Mouse (Mus musculus): ENCODE results near the gene Stk11. TPM values are rescaled to one million over a fixed set of nuclear protein-coding genes. Genes with fewer than 3 reads are reported as not detected.

Gene Stk11
- polyA plus RNA-seq, 1 experiment from 2014 or later: 27.0 TPM

GRCm38 (mm10) chr10:80169651-80170050 is 54.0 kb downstream of the Stk11 start:
- ATAC-seq (replicated peaks; ENCODE audit: low FRiP score, low TSS enrichment, low read depth) (no peak), DNase-seq (ENCODE audit: low spot score) (no peak)
- Histone ChIP-seq H3K36me3 (ENCODE audit: control insufficient read depth, insufficient read depth, low read length) (peaks cover 27% of the 10 kb centered on the region), H3K4me3 (ENCODE audit: low read depth, low read length) (no peak overlapping the region), H3K27me3 (replicated peaks; ENCODE audit: control insufficient read depth, insufficient read depth, low read length) (no peaks in the 10 kb centered on the region), H3K9ac (ENCODE audit: low read length) (no peak overlapping the region), H3K4me1 (replicated peaks; ENCODE audit: control insufficient read depth, insufficient read depth, low read length) (peaks cover 39% of the 10 kb centered on the region), H3K27ac (ENCODE audit: low read depth) (no peak overlapping the region), H3K9me3 (ENCODE audit: control insufficient read depth, low read length) (no peaks in the 10 kb centered on the region), H3K4me2 (ENCODE audit: low read length) (no peak overlapping the region)
- 88% methylated on average over 7 of the region's 7 CpGs for WGBS

GRCm38 (mm10) chr10:80170052-80170451 is 54.4 kb downstream of the Stk11 start:
- H3K4me2 ChIP-seq (ENCODE audit: low read length): no peak overlapping the region
- 94% methylated on average over 16 of the region's 16 CpGs for WGBS
- H3K9ac ChIP-seq (ENCODE audit: low read length): no peak overlapping the region
- H3K27ac ChIP-seq (ENCODE audit: low read depth): no peak overlapping the region
- no peaks in the 10 kb centered on the region for H3K27me3 ChIP-seq (replicated peaks; ENCODE audit: control insufficient read depth, insufficient read depth, low read length)
- peaks cover 37% of the 10 kb centered on the region for H3K4me1 ChIP-seq (replicated peaks; ENCODE audit: control insufficient read depth, insufficient read depth, low read length)
- H3K4me3 ChIP-seq (ENCODE audit: low read depth, low read length): no peak overlapping the region
- no peaks in the 10 kb centered on the region for H3K9me3 ChIP-seq (ENCODE audit: control insufficient read depth, low read length)
- H3K36me3 ChIP-seq (ENCODE audit: control insufficient read depth, insufficient read depth, low read length): peaks cover 27% of the 10 kb centered on the region
- ATAC-seq (replicated peaks; ENCODE audit: low FRiP score, low TSS enrichment, low read depth): no peak
- no peak for DNase-seq (ENCODE audit: low spot score)

GRCm38 (mm10) chr10:80170601-80171021 is 55.0 kb downstream of the Stk11 start:
- H3K36me3 ChIP-seq (ENCODE audit: control insufficient read depth, insufficient read depth, low read length): peaks cover 27% of the 10 kb centered on the region
- H3K27ac ChIP-seq (ENCODE audit: low read depth): no peak overlapping the region
- no peak overlapping the region for H3K9ac ChIP-seq (ENCODE audit: low read length)
- H3K4me2 ChIP-seq (ENCODE audit: low read length): no peak overlapping the region
- WGBS: 92% methylated on average over 19 of the region's 19 CpGs
- no peaks in the 10 kb centered on the region for H3K27me3 ChIP-seq (replicated peaks; ENCODE audit: control insufficient read depth, insufficient read depth, low read length)
- no peak overlapping the region for H3K4me3 ChIP-seq (ENCODE audit: low read depth, low read length)
- no peak for DNase-seq (ENCODE audit: low spot score)
- H3K4me1 ChIP-seq (replicated peaks; ENCODE audit: control insufficient read depth, insufficient read depth, low read length): peaks cover 32% of the 10 kb centered on the region
- no peaks in the 10 kb centered on the region for H3K9me3 ChIP-seq (ENCODE audit: control insufficient read depth, low read length)
- ATAC-seq (replicated peaks; ENCODE audit: low FRiP score, low TSS enrichment, low read depth): no peak

- WGBS: 85% methylated on average over 15 of the region's 15 CpGs
- no peak overlapping the region for H3K4me2 ChIP-seq (ENCODE audit: low read length)
- no peak for ATAC-seq (replicated peaks; ENCODE audit: low FRiP score, low TSS enrichment, low read depth)
- no peak overlapping the region for H3K4me3 ChIP-seq (ENCODE audit: low read depth, low read length)
- H3K36me3 ChIP-seq (ENCODE audit: control insufficient read depth, insufficient read depth, low read length): peaks cover 27% of the 10 kb centered on the region
- H3K4me1 ChIP-seq (replicated peaks; ENCODE audit: control insufficient read depth, insufficient read depth, low read length): peaks cover 26% of the 10 kb centered on the region
- no peak overlapping the region for H3K9ac ChIP-seq (ENCODE audit: low read length)
- no peak overlapping the region for H3K27ac ChIP-seq (ENCODE audit: low read depth)
- DNase-seq (ENCODE audit: low spot score): no peak
- H3K27me3 ChIP-seq (replicated peaks; ENCODE audit: control insufficient read depth, insufficient read depth, low read length): no peaks in the 10 kb centered on the region
- no peaks in the 10 kb centered on the region for H3K9me3 ChIP-seq (ENCODE audit: control insufficient read depth, low read length)
Measured at GRCm38 (mm10) chr10:80171252-80171651, 55.6 kb downstream of the Stk11 start.

GRCm38 (mm10) chr10:80171760-80172526 is 56.3 kb downstream of the Stk11 start:
- Histone ChIP-seq H3K36me3 (ENCODE audit: control insufficient read depth, insufficient read depth, low read length) (peaks cover 27% of the 10 kb centered on the region), H3K27ac (ENCODE audit: low read depth) (peak overlapping the region; percentile 90), H3K4me2 (ENCODE audit: low read length) (peak overlapping the region; percentile 65), H3K4me3 (ENCODE audit: low read depth, low read length) (peak overlapping the region; percentile 57; the same call in 1 of the 2 replicates), H3K27me3 (replicated peaks; ENCODE audit: control insufficient read depth, insufficient read depth, low read length) (no peaks in the 10 kb centered on the region), H3K4me1 (replicated peaks; ENCODE audit: control insufficient read depth, insufficient read depth, low read length) (peaks cover 21% of the 10 kb centered on the region), H3K9me3 (ENCODE audit: control insufficient read depth, low read length) (no peaks in the 10 kb centered on the region), H3K9ac (ENCODE audit: low read length) (0 out of 2 replicates have a peak overlapping the region, but pooled peaks have one; percentile 13)
- no peak for DNase-seq (ENCODE audit: low spot score)
- WGBS: 86% methylated on average over 45 of the region's 45 CpGs
- ATAC-seq (replicated peaks; ENCODE audit: low FRiP score, low TSS enrichment, low read depth): no peak

GRCm38 (mm10) chr10:80172527-80173292 is 57.1 kb downstream of the Stk11 start, which contains the start of gene 1600002K03Rik:
Gene 1600002K03Rik, plus strand, starts transcription at chr10:80172944.
- peak; percentile 97 for DNase-seq (ENCODE audit: low spot score)
- Histone ChIP-seq H3K4me3 (ENCODE audit: low read depth, low read length) (peak within 1 kb of the TSS; percentile 57), H3K4me2 (ENCODE audit: low read length) (peak within 1 kb of the TSS; percentile 65), H3K9me3 (ENCODE audit: control insufficient read depth, low read length) (no peaks in the 10 kb centered on the region), H3K9ac (ENCODE audit: low read length) (peak within 1 kb of the TSS; percentile 57), H3K4me1 (replicated peaks; ENCODE audit: control insufficient read depth, insufficient read depth, low read length) (peaks cover 19% of the 10 kb centered on the region), H3K27ac (ENCODE audit: low read depth) (peak within 1 kb of the TSS; percentile 90), H3K27me3 (replicated peaks; ENCODE audit: control insufficient read depth, insufficient read depth, low read length) (no peaks in the 10 kb centered on the region), H3K36me3 (ENCODE audit: control insufficient read depth, insufficient read depth, low read length) (peaks cover 27% of the 10 kb centered on the region)
- WGBS: 7% methylated on average over 35 of the region's 35 CpGs
- peak; percentile 57 for ATAC-seq (replicated peaks; ENCODE audit: low FRiP score, low TSS enrichment, low read depth)

- Histone ChIP-seq H3K4me2 (ENCODE audit: low read length) (peak overlapping the region; percentile 65), H3K4me1 (replicated peaks; ENCODE audit: control insufficient read depth, insufficient read depth, low read length) (peaks cover 19% of the 10 kb centered on the region), H3K27me3 (replicated peaks; ENCODE audit: control insufficient read depth, insufficient read depth, low read length) (no peaks in the 10 kb centered on the region), H3K9me3 (ENCODE audit: control insufficient read depth, low read length) (no peaks in the 10 kb centered on the region), H3K27ac (ENCODE audit: low read depth) (peak overlapping the region; percentile 90), H3K4me3 (ENCODE audit: low read depth, low read length) (peak overlapping the region; percentile 57), H3K36me3 (ENCODE audit: control insufficient read depth, insufficient read depth, low read length) (peaks cover 27% of the 10 kb centered on the region), H3K9ac (ENCODE audit: low read length) (peak overlapping the region; percentile 57)
- no peak for ATAC-seq (replicated peaks; ENCODE audit: low FRiP score, low TSS enrichment, low read depth)
- DNase-seq (ENCODE audit: low spot score): no peak
- 10% methylated on average over 11 of the region's 11 CpGs for WGBS
Measured at GRCm38 (mm10) chr10:80173358-80173757, 57.8 kb downstream of the Stk11 start.

- Histone ChIP-seq H3K27me3 (replicated peaks; ENCODE audit: control insufficient read depth, insufficient read depth, low read length) (no peaks in the 10 kb centered on the region), H3K36me3 (ENCODE audit: control insufficient read depth, insufficient read depth, low read length) (peaks cover 27% of the 10 kb centered on the region), H3K4me3 (ENCODE audit: low read depth, low read length) (no peak overlapping the region), H3K4me1 (replicated peaks; ENCODE audit: control insufficient read depth, insufficient read depth, low read length) (peaks cover 12% of the 10 kb centered on the region), H3K27ac (ENCODE audit: low read depth) (no peak overlapping the region), H3K9me3 (ENCODE audit: control insufficient read depth, low read length) (no peaks in the 10 kb centered on the region), H3K4me2 (ENCODE audit: low read length) (no peak overlapping the region), H3K9ac (ENCODE audit: low read length) (no peak overlapping the region)
- WGBS: 78% methylated on average over 10 of the region's 10 CpGs
- no peak for ATAC-seq (replicated peaks; ENCODE audit: low FRiP score, low TSS enrichment, low read depth)
- no peak for DNase-seq (ENCODE audit: low spot score)
Measured at GRCm38 (mm10) chr10:80173955-80174640, 58.5 kb downstream of the Stk11 start.

Measured in intestine, embryonic 14.5 days (tissue).